Mouse (Mus musculus) testis, adult 2 months (tissue): ENCODE results near the gene Mpeg1. TPM values are rescaled to one million over a fixed set of nuclear protein-coding genes. Genes with fewer than 3 reads are reported as not detected.
A peak's percentile ranks its signal among the peaks of the same experiment; 100 is the strongest.

Source experiments
- H3K27ac ChIP-seq: fragments of 200-500 bp; 2 replicates; pipeline ENCODE4 v1.5.1; 2012; ENCODE audit warnings: low read depth, low read length; ENCODE audit not compliant: control insufficient read depth, insufficient read depth
- H3K27me3 ChIP-seq: fragments of 200-500 bp; 2 replicates; pipeline ENCODE4 v1.6.1; 2012; ENCODE audit warnings: mild to moderate bottlenecking, low read length, moderate library complexity; ENCODE audit not compliant: control insufficient read depth, insufficient read depth
- H3K36me3 ChIP-seq: fragments of 200-500 bp; 2 replicates; pipeline ENCODE4 v1.6.1; 2012; ENCODE audit warnings: mild to moderate bottlenecking, low read length; ENCODE audit not compliant: control insufficient read depth, insufficient read depth
- H3K4me1 ChIP-seq: fragments of 200-500 bp; 2 replicates; pipeline ENCODE4 v1.6.1; 2012; ENCODE audit warnings: low read length; ENCODE audit not compliant: control insufficient read depth, insufficient read depth
- H3K4me3 ChIP-seq: fragments of 200-500 bp; 2 replicates; pipeline ENCODE4 v1.5.1; 2012; ENCODE audit warnings: low read depth, mild to moderate bottlenecking, low read length, moderate library complexity, mixed read lengths; ENCODE audit not compliant: control insufficient read depth
- CTCF ChIP-seq: fragments of 200-500 bp; IDR thresholded peaks from 2 replicates; pipeline ENCODE4 v1.5.1; 2012; ENCODE audit warnings: low read depth, mild to moderate bottlenecking, inconsistent platforms, low read length, moderate library complexity; ENCODE audit not compliant: control insufficient read depth, insufficient read depth, insufficient replicate concordance
- POLR2A ChIP-seq: fragments of 200-500 bp; IDR thresholded peaks from 2 replicates; pipeline ENCODE4 v1.6.1; 2012; ENCODE audit warnings: low read depth, mild to moderate bottlenecking, inconsistent platforms, low read length, moderate library complexity; ENCODE audit not compliant: control insufficient read depth
- polyA plus RNA-seq: library from polyadenylated mRNA; depleted of rRNA; stranded (reverse); fragments of >200 nt; gene quantifications from 2 replicates; pipeline ENCODE4 v1.2.3, GENCODE M21; 2012

The Mpeg1 gene
- polyA plus RNA-seq, 1 experiment = 3.3 TPM

DNA sequence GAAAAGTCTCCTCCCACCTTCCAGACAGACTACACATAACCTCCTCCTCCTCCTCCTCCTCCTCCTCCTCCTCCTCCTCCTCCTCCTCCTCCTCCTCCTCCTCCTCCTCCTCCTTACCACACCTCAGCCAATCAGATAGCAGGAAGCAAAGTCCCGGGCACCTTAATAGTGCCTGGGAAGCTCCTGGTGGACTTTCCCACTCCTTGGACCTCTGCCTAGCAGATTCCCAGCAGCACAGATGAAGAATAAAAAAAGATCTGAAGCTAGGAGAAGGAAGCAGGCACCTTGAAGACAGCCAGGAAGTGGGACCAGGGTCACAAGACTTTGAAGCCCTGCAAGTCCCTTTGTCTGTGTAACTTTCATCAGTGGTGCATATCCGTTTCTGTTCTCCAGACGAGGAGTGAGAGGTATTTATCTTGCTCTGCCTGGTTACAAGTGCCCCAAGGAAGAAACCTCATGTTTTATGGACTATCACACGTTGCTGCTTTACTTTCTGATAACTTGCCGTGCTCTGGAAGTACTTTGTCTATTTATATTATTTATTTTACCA lies 16.2 kb downstream of the Mpeg1 start:
- no peaks in the 10 kb centered on the region for H3K27me3 ChIP-seq
- H3K27ac ChIP-seq = peak overlapping the region; percentile 34; the same call in 1 of the 2 replicates
- no peaks in the 10 kb centered on the region for H3K36me3 ChIP-seq
- no peak overlapping the region for H3K4me3 ChIP-seq
- no peaks in the 10 kb centered on the region; the same call in 1 of the 2 replicates for H3K4me1 ChIP-seq
- TF ChIP-seq CTCF (no peak), POLR2A (no peak)

- no peak overlapping the region for H3K4me3 ChIP-seq
- H3K27me3 ChIP-seq = no peaks in the 10 kb centered on the region
- peak overlapping the region; percentile 47 for H3K27ac ChIP-seq
- H3K4me1 ChIP-seq = peaks cover 2% of the 10 kb centered on the region; the same call in 1 of the 2 replicates
- TF ChIP-seq CTCF (no peak), POLR2A (no peak)
- no peaks in the 10 kb centered on the region for H3K36me3 ChIP-seq
Measured at GRCm38 (mm10) chr19:12478369-12478768, 17.8 kb downstream of the Mpeg1 start.

GRCm38 (mm10) chr19:12483782-12484181 lies 23.2 kb downstream of the Mpeg1 start:
- Histone ChIP-seq H3K36me3 (no peaks in the 10 kb centered on the region), H3K27me3 (no peaks in the 10 kb centered on the region), H3K4me3 (no peak overlapping the region), H3K4me1 (peaks cover 23% of the 10 kb centered on the region), H3K27ac (no peak overlapping the region)
- no peak for TF ChIP-seq POLR2A
- TF ChIP-seq CTCF = no peak

DNA sequence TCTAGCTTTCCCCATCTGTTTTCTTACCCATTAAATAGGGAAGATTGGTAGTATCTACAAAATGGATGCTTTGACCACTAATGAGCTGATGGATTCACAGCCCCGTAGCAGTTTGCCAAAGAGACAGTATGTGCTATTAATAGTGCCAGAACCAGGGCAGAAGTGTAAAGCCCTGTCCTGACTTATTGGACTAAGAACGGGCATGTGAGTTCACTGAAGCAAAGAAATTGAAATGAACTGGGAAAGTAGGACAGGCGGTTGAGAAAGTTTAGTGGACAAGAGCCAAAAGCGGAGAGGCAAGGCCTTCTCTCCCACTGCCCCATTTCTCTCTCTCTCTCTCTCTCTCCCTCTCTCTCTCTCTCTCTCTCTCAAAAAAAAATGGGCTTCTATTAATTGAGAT lies 23.6 kb downstream of the Mpeg1 start:
- Histone ChIP-seq H3K27ac (peak overlapping the region; percentile 41; the same call in 1 of the 2 replicates), H3K27me3 (no peaks in the 10 kb centered on the region), H3K4me3 (no peak overlapping the region), H3K36me3 (no peaks in the 10 kb centered on the region), H3K4me1 (peaks cover 27% of the 10 kb centered on the region)
- TF ChIP-seq CTCF = no peak
- TF ChIP-seq POLR2A = no peak

GRCm38 (mm10) chr19:12485223-12485622 lies 24.6 kb downstream of the Mpeg1 start:
- peak overlapping the region; percentile 73 for H3K27ac ChIP-seq
- peaks cover 32% of the 10 kb centered on the region for H3K4me1 ChIP-seq
- no peaks in the 10 kb centered on the region for H3K36me3 ChIP-seq
- no peaks in the 10 kb centered on the region for H3K27me3 ChIP-seq
- H3K4me3 ChIP-seq = no peak overlapping the region
- TF ChIP-seq POLR2A (no peak), CTCF (no peak)

- Histone ChIP-seq H3K27ac (peak overlapping the region; percentile 41; the same call in 1 of the 2 replicates), H3K36me3 (no peaks in the 10 kb centered on the region), H3K4me3 (no peak overlapping the region), H3K27me3 (no peaks in the 10 kb centered on the region), H3K4me1 (peaks cover 34% of the 10 kb centered on the region)
- TF ChIP-seq POLR2A (no peak), CTCF (no peak)
Measured at GRCm38 (mm10) chr19:12485631-12486030, 25.1 kb downstream of the Mpeg1 start.

- Histone ChIP-seq H3K27ac (peak overlapping the region; percentile 83), H3K36me3 (no peaks in the 10 kb centered on the region), H3K4me1 (peaks cover 34% of the 10 kb centered on the region)
Measured at GRCm38 (mm10) chr19:12486875-12487274, 26.3 kb downstream of the Mpeg1 start.

More at GRCm38 (mm10) chr19:12486875-12487274, 26.3 kb downstream of the Mpeg1 start:
- Histone ChIP-seq H3K4me3 (no peak overlapping the region), H3K27me3 (no peaks in the 10 kb centered on the region)
- TF ChIP-seq CTCF (no peak), POLR2A (no peak)
